Comparison of ENCODE assay signal across 8 mouse cellular contexts in the genomic region with DNA sequence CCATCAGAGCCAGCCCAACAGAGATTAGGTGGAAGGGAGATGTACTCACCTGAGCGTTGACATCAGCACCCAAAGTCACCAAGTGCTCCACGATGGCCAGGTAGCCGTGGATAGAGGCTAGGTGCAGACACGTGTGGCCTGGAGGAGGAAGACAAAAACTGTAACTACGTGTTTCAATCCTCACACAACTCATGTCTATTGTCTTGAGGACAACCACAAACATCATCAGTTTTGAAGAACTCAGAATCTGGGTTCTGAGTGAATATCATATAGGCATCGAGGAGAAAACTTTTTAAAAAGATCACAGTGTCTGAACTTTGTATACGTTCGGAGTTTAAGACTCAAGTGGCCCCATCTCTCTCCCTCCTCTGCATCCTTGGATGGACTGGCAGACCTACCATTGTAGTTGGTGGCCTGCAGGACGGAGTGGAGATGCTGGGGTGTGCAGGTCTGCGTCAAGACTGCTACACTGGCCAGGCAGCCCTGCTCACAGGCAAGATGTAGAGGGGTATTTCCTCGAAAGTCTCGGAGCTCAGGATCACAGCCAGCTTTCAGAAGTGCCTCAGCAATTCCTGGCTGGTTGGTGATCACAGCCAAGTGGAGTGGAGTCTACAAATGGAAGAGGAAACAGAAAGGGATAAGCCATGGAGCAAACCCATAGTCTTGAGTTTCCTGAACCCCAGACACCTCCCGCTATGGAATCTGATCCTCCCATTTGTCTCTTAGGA. TPM values are rescaled to one million over a fixed set of nuclear protein-coding genes. Genes with fewer than 3 reads are reported as not detected.
DNase-seq lines count a peak whose midpoint lies in the region; ATAC-seq and TF ChIP-seq lines count a peak whose summit lies in the region.

No protein-coding gene starts in this region.

- ATAC-seq in G1E (ENCODE audit: extremely low read depth, insufficient number of reproducible peaks, low FRiP score, poor library complexity, severe bottlenecking) = no peak
- ATAC-seq in liver, embryonic 13.5 days (ENCODE audit: low read depth) = no peak
- ATAC-seq in neural tube, embryonic 14.5 days (ENCODE audit: low read depth) = no peak
- no peak for ATAC-seq in megakaryocyte-erythroid progenitor cell, adult 5-6 weeks (replicated peaks; ENCODE audit: low FRiP score, low TSS enrichment, poor library complexity, severe bottlenecking)

- TF ChIP-seq CTCF in G1E (IDR thresholded peaks at IDR 0.05; ENCODE audit: low read depth, low read length) = no peak
- no peak for TF ChIP-seq CTCF in embryonic fibroblast, embryonic 13.5 days (IDR thresholded peaks at IDR 0.05; ENCODE audit: borderline replicate concordance, insufficient read depth, low read length)

- H3K27ac ChIP-seq in embryonic fibroblast, embryonic 13.5 days (ENCODE audit: insufficient read depth, low read length) = peak overlapping the region; percentile 35; the same call in 1 of the 2 replicates
- peak overlapping the region; percentile 83; the same call in 1 of the 2 replicates for H3K27ac ChIP-seq in liver, embryonic 13.5 days
- peak overlapping the region; percentile 98; the same call in 1 of the 2 replicates for H3K27ac ChIP-seq in neural tube, embryonic 14.5 days (ENCODE audit: low read depth, low read length)

- H3K4me1 ChIP-seq in G1E (ENCODE audit: insufficient read depth, low read depth, low read length) = peaks cover 43% of the 10 kb centered on the region
- H3K4me1 ChIP-seq in embryonic fibroblast, embryonic 13.5 days (ENCODE audit: control insufficient read depth, insufficient read depth, low read length) = peaks cover 15% of the 10 kb centered on the region
- peaks cover 45% of the 10 kb centered on the region for H3K4me1 ChIP-seq in liver, embryonic 13.5 days (replicated peaks)
- H3K4me1 ChIP-seq in neural tube, embryonic 14.5 days (ENCODE audit: control insufficient read depth, insufficient read depth, low read length) = peaks cover 15% of the 10 kb centered on the region

- H3K9ac ChIP-seq in liver, embryonic 13.5 days = peak overlapping the region; percentile 94
- peak overlapping the region; percentile 96; the same call in 1 of the 2 replicates for H3K9ac ChIP-seq in neural tube, embryonic 14.5 days (replicated peaks; ENCODE audit: low read depth, low read length)

- no peaks in the 10 kb centered on the region for H3K9me3 ChIP-seq in G1E (replicated peaks)
- no peaks in the 10 kb centered on the region for H3K9me3 ChIP-seq in liver, embryonic 13.5 days (replicated peaks)
- no peaks in the 10 kb centered on the region for H3K9me3 ChIP-seq in neural tube, embryonic 14.5 days (ENCODE audit: control insufficient read depth, low read length)

- H3K36me3 ChIP-seq in G1E (replicated peaks) = peaks cover 51% of the 10 kb centered on the region
- peaks cover 28% of the 10 kb centered on the region for H3K36me3 ChIP-seq in liver, embryonic 13.5 days
- H3K36me3 ChIP-seq in neural tube, embryonic 14.5 days (ENCODE audit: control insufficient read depth, insufficient read depth, low read length) = peaks cover 9% of the 10 kb centered on the region; the same call in 1 of the 2 replicates

- no peaks in the 10 kb centered on the region for H3K27me3 ChIP-seq in G1E (ENCODE audit: insufficient read depth, low read length)
- H3K27me3 ChIP-seq in liver, embryonic 13.5 days = peaks cover under 1% of the 10 kb centered on the region; the same call in 1 of the 2 replicates
- H3K27me3 ChIP-seq in neural tube, embryonic 14.5 days (ENCODE audit: control insufficient read depth, insufficient read depth, low read length) = no peaks in the 10 kb centered on the region

- H3K4me2 ChIP-seq in liver, embryonic 13.5 days = peak overlapping the region; percentile 98
- peak overlapping the region; percentile 56 for H3K4me2 ChIP-seq in neural tube, embryonic 14.5 days (ENCODE audit: low read depth, low read length)

- intact Hi-C loops in heart, postnatal 36 days (cut with DNase I) = loop anchor here (2.0 kb wide), 1 partner anchor 16 kb away; no protein-coding TSS in a partner anchor

- H3K4me3 ChIP-seq in G1E (ENCODE audit: low read depth, low read length) = peak overlapping the region; percentile 82; the same call in 1 of the 2 replicates
- H3K4me3 ChIP-seq in embryonic fibroblast, embryonic 13.5 days (ENCODE audit: insufficient read depth, low read length) = peak overlapping the region; percentile 77
- peak overlapping the region; percentile 89 for H3K4me3 ChIP-seq in liver, embryonic 13.5 days (replicated peaks)
- H3K4me3 ChIP-seq in neural tube, embryonic 14.5 days (ENCODE audit: low read depth, low read length) = peak overlapping the region; percentile 86

- 0 out of 2 replicates have a peak, but pooled peaks have one; percentile 3 for TF ChIP-seq POLR2A in embryonic fibroblast, embryonic 13.5 days (IDR thresholded peaks at IDR 0.05; ENCODE audit: low read depth, low read length)

- 80% methylated on average over 13 of the region's 13 CpGs for WGBS in liver, embryonic 13.5 days (ENCODE audit: insufficient replicate concordance)
- 81% methylated on average over 13 of the region's 13 CpGs for WGBS in neural tube, embryonic 14.5 days

- peak; percentile 54 for DNase-seq in cerebellum, adult 11-12 months
- DNase-seq in cerebellum, postnatal 4 days (ENCODE audit: low spot score in 2 of 2) = no peak
- DNase-seq in G1E (ENCODE audit: low spot score) = no peak
- peak; percentile 57 to 70 for DNase-seq in heart, postnatal 36 days
- no peak for DNase-seq in liver, embryonic 13.5 days

RNA-seq across cellular contexts. Expression of gene Nfkbia, which starts 1.6 kb away (rescaled TPM):
- total RNA-seq in G1E (2014; fragmentation: Nextera tagmentation) (28.8 and 34.1 TPM in 2 replicates), G1E (2017) (14.1 and 15.1 TPM in 2 replicates)
- 8.9 and 11.0 TPM in 2 replicates for polyA plus RNA-seq in G1E (2012)
- polyA plus RNA-seq in embryonic fibroblast, embryonic 13.5 days (2011; ENCODE audit: insufficient read length, low read depth, missing spikeins) = 40.4 and 40.8 TPM in 2 replicates
- 10 to 100 TPM; 32.8 to 65.3 TPM for total RNA-seq in heart, postnatal 36 days (2021)
- polyA plus RNA-seq in liver, embryonic 13.5 days (2015; fragmentation: Nextera tagmentation; extraction: Ambion mirVana) = 15.0 and 15.6 TPM in 2 replicates
- polyA plus RNA-seq in neural tube, embryonic 14.5 days (2014; fragmentation: Nextera tagmentation; extraction: Ambion mirVana) = 61.9 and 62.7 TPM in 2 replicates
- total RNA-seq in megakaryocyte-erythroid progenitor cell, adult 5-6 weeks (2014; fragmentation: Nextera tagmentation) = 13.8 and 29.4 TPM in 2 replicates
- total RNA-seq in megakaryocyte-erythroid progenitor cell, adult 5-6 weeks (2017) = 71.6 and 81.5 TPM in 2 replicates

Comparison
In these comparisons a context has a peak if more than half of its experiments do, and no peak if none do; other contexts are left out.
1. DNase-seq: peak in cerebellum, adult 11-12 months (single experiment) and heart, postnatal 36 days (2 of 2); none in cerebellum, postnatal 4 days (0 of 2), G1E (single experiment) and liver, embryonic 13.5 days (single experiment).
2. H3K27ac ChIP-seq: peak in every context shown above with its lines; median percentile 98 in neural tube, embryonic 14.5 days; 83 in liver, embryonic 13.5 days; 35 in embryonic fibroblast, embryonic 13.5 days.
3. Peak in every context shown above with its lines, with median percentiles within 50 percentile points of each other: H3K4me3 ChIP-seq.